Mouse (Mus musculus) cerebellum, postnatal 14 days (tissue): ENCODE measurements around the gene Cpm.
"Not testable (repeated sequence)": the region's sequence is repeated elsewhere in the genome, so short reads cannot be mapped to it uniquely, and the experiment has no call there.

ENCODE experiments used
- DNase-seq, 2 experiments: peaks; one replicate each; pipeline ENCODE4 v3.0.0; 2021; ENCODE audit warnings: mixed read lengths in 2 of 2

Cpm gene

DNA sequence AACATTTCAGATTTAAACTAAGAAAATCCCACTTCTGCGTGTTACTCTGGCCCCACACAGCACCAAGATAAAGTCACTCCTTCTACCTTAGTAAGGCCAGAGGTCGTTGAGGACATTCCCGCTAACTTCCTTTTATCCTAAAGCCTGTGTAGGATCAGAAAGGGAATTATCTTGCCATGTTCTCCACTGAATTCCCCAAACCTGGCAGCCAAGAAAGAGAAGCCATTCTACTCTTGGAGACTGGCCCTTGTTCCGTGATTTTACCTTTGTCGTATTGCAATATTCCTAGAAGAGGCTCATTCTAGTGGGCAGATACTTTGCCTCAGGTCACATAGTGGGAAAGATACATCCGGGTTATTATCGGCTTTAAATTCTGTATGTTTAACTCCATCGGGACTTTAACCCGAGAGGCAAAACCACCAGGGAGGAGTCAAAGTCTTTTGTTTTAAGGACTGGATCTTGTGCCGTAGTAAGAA lies 21.5 kb upstream of the Cpm start:
- DNase-seq: no peak

DNA sequence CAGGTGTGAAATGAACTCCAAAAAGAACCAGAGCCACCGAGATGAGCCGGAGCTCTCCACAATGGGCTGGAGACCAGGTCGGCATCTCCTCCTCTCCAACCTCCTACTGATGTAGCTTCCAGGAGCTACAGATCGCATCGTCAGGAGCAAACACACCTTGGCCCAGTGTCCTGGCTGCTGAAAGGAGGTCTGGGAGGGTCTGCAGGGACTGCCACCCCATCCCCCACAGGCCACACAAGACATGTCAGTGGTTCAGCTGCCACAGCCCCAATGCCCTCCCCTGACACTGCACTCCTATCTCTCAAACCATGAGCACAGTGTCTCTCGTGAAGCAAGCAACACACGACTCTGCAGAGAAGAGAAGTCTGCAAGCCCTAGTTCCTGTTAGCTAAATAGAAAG lies 20.8 kb upstream of the Cpm start:
- no peak for DNase-seq

DNA sequence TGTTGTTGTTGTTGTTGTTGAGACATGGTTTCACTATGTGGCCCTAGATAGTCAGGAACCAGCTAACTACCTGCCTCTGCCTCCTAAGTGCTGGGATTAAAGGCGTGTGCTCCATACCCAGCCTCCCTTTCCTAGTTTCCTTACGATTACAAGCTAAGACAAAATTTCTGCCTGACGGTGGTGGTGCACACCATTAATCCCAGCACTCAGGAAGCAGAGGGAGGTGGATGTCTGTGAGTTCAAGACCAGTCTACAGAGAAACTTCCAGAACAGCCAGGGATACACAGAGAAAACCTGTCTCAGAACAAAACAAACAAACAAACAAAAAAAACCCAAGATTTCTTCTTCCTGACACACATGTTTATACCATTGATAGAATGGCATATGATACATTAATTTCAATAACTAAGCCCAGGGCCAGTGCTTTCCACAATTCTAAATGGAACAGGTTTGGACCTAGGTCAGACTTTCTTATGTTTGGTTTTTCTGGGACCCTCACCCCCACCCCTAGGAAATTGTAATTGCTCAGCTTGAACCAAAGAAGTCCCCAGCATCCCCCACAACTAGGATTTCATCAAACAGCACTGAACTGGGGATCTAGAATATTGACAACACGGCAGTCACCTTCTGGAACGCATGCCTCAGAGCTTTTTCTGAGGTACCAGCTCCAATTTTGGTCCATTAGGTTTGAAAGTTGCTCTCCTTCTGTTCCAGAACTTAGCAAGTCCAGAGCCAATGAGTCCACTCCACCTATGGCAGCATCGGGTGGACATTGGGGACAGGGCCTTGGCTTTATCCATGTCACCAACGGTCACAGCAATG lies 20.1 kb upstream of the Cpm start:
- DNase-seq: no peak

DNA sequence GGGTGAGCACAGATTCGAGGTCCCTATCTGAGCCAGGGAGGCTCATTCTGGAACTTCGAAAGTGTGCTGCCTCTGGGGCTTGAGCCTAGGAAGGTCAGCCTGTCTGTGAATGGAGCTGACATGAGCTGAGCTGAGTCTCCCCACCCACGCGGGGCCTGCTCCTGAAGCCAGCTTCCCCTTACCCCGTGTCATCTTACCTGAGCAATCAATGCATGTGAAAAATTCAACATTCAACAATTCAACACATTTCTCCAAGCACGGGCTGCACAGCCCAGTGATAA lies 19.6 kb upstream of the Cpm start:
- no peak for DNase-seq

DNA sequence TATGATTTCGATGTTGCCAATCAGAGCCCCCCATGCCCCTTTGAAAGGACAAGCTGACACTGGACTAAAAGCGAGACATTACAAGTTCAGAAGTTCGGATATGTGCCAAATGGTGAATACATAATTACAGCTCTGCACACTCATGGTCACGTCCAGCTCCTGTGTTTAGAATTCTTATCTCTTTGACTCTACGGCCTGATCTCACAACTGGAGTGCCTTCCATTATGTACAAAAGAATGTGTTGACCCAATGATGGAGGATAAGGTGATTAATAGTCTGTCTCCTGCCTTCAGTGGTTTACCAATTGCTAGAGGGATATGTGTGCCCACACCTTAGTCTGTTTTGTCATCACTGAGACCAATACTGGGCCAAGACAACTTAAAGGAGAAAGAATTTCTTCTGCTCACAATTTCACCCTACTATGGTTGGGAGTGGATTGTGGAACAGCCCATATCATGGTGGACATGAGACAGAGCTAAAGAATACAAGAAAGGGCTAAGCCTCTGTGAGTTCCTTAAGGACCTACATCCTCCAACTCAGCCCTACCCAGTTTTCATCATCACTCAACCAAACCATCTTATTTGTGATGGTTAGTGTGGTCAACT lies 19.0 kb upstream of the Cpm start:
- no peak for DNase-seq

DNA sequence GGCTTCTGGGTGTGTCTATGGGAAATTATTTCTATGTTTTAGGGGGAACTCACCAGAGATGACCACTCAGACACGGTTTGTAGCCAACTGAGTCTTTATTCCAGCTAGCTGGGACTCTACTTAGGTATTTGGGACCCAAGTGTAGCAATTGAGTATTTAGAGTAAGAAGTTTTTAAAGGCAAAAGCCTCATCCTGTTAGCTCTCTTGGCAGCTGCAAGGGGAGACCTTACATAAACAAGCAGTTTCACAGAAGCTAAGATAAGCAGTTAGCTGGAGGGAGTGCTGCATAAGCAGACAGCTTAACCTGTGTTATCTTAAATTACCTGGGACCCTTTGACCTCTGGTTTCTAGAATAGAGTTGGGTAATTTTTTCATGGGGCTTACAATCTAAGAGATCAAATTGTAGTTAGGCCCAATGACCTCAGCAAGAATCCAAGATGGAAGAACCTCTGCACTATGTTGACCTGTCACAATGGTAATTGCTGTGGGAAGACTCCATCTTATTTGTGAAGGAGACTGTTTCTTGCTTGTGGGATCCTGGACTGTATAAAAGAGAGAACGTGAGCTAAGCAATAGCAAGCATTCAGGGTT lies 18.4 kb upstream of the Cpm start:
- DNase-seq: no peak

DNA sequence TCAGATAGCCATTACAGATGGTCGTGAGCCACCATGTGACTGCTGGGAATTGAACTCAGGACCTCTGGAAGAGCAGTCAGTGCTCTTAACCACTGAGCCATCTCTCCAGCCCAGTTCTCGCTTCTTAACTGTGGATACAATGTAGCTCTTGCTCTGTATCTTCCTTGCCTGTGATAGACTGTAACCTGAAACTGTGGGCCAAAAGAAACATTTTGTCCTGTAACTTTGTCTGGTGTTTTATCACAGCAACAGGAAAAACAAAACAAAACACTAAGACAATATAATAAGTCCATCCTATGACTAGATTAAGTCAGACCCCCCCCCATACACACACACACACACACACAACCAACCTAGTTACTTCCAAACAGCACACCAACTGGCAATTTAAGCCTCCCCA lies 17.8 kb upstream of the Cpm start:
- DNase-seq: no peak

DNA sequence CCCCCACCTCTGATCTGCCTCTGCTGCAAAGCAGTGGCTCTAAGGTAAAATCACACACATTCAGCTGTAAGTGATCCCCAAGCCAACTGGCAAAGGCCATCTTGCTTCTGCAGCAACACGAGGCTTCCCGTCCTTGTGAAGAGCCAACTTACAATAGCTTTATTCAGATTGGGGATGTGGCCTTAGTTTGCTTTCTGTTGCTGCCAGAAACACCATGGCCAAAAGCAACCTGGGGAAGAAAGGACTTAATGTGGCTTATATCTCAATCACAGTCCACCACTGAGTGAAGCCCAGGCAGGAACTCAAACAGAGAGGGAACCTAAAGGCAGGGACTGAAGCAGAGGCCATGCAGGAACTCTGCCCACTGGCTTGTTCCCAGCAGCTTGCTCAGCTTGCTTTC lies 17.3 kb upstream of the Cpm start:
- no peak for DNase-seq

DNA sequence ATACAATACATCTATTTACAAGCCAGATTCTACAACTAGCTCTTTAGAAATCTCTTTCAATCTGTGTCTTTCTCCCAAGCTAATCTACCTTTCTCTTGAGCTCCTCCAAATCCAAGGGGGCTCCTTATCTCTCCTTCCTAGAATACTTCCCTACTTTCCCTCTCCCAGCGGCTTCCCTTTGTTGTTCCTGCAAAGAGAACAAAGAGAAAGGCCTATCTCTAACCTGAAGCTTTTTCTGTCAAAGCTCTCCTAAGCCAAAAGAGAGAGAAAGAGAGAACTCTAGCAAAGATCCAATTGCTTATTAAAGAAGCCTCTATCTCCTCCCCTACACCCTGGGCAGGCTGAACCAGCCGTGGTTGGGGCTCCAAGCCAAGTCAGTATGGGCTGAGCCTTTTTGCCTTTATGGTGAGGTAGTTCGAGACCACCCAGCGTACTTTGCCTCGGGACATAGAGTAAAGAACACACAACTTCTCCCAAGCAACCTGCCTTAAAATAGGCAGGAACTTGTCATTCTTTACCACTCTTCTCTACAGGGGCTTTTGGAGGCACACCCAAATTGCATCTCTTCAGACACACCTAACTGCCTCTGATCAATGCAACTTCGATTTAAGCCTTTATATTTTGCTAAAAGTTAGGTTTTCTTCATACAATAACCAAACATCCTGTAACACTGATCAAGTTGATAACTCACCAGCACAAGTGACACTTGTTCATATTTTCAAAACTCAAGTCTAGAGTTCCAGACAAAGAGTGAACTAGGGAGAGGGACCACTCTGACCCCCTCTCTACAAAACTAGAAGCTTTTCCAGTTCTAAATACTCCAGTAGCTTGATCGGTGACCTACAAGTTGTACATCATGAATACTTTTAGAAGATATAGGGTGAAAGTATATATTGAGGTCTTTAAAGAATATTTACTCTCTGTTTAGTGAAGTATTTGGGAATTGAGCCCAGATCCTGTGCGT lies 16.4 kb upstream of the Cpm start:
- DNase-seq: no peak

DNA sequence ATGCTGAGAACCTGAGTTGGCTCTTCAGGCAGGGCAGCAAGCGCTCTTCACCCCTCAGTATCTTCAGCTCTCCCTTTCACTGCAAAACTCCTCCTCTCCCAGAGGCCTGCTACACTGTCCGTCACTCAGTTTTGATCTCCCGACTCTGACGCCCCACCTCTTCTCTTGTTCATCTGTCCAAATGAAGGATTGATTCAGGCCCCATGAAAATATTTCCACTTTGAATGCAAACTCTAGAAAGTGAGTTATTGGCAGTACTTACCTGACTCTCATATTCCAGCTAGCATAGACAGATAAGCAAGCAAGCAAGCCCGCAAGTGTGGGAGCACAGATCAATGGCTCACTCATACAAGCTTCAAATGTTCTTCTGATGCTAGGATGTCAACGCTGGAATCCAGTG lies 15.3 kb upstream of the Cpm start:
- no peak for DNase-seq

DNA sequence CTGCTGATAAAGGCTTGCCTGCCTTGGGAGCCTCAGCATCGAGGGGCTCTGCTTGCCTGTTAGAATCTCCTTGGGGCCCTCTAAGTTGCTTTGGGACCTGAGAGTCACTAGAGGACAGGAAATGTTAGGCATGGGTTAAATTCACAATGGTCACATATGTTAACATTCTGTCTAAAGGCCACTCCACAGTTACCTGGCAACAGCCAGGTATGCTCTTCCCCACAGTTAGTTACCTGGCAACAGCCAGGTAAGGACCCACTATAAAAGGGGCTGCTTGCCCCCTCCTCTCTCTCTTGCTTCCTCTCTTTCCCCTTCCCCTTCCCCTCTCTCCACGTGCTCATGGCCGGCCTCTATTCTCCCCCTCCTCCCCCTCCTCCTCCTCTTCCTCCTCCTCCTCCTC lies 14.9 kb upstream of the Cpm start:
- DNase-seq: no peak

DNA sequence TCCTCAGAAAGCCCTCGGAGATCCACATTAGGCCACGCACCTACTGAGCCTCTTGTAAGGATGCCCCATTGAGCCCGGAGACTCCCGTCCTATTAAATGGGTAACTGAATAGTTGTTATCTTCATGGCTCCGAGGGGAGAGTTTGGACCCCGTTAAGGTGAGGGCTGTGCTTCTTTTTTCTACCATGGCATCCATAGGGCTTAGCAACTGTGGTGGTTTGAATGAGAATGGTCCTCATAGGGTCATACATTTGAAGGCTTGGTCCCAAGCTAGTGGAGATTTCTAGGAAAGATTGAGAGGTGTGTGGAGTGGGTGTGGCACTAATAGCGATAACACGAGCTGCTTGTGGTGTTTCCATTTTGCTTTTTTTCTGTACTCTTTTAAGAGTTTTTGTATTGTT lies 14.1 kb upstream of the Cpm start:
- DNase-seq: no peak

DNA sequence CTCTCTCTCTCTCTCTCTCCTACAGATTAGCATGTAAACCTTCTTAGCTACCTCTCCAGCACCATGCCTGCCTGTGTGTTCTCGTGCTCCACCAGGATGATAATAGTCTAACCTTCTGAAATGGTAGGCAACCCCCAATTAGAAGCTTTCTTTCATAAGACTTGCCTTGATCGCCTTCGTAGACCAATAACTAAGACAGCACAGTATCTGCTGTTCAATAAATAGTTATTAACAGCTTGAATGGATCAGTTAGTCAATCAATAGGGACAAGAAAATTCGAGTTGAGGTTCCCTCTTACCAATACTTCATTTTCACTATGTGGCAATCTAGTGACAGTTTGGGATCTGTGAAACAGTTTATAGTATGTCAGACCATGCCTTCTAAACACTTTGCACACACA lies 13.6 kb upstream of the Cpm start:
- DNase-seq: no peak

DNA sequence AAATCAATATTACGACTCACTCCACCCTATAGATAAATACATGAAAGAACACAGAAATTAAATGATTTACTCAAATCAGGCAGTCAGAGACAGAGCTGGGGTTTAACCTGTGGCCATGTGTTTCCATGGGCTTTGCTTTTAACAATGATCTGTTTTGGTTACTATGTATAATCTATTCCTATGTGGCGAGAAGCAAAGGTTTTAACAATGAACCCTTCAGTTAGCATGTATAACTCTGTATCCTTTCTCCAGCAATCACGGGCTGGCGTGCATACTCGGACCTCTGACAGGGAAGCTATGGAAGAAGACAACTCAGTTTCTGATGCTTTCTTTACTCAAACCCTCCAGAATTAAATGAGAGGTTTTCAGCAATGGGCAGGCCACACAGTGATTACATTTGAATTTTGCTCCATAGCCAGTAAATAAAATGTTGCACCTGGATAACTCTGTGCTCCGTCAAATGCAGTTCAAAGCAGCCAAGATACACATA lies 13.1 kb upstream of the Cpm start:
- DNase-seq: no peak

DNA sequence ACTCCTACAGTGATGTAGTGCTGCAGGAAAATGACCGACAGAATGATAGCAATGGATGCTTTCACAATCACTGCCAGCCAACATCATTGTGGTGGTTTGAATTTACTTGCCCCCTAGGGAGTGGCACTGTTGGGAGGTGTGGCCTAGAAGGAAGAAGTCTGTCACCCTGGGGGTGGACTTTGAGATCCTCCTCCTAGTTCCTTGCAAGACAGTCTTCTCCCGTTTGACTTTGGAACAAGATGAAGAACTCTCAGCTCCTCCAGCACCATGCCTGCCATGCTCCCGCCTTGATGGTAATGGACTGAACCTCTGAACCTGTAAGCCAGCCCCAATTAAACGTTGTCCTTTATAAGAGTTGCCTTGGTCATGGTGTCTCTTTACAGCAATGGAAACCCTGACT lies 12.5 kb upstream of the Cpm start:
- not testable (repeated sequence) for DNase-seq

DNA sequence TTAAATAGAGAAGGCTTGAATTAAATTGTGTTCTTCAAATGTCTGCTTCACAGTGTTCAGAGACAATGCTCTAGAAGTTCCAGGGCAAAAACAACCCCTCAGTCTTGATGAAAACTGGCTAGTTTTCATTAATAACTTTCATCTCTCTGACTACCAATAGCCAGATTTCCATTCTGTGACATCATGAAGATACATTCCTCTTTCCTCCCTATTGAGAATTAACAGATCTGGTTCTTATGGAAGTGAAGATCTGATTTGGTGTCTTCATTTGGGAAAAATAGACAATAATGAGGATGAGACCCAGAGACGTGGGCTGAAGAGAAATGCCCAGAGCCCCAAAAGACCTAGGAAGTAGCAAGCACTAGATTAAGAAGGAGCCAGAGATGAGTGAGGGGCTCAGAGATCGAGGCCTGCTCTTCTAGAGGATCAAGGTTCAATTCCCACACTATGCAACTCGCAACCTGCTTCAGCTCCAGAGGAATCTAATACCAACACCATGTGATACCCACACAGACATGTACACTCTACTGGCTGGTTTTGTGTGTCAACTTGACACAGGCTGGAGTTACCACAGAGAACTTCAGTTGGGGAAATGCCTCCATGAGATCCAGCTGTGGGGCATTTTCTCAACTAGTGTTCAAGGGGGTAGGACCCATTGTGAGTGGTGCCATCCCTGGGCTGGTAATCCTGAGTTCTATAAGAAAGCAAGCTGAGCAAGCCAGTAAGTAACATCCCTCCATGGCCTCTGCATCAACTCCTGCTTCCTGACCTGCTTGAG lies 11.5 kb upstream of the Cpm start:
- DNase-seq: no peak

DNA sequence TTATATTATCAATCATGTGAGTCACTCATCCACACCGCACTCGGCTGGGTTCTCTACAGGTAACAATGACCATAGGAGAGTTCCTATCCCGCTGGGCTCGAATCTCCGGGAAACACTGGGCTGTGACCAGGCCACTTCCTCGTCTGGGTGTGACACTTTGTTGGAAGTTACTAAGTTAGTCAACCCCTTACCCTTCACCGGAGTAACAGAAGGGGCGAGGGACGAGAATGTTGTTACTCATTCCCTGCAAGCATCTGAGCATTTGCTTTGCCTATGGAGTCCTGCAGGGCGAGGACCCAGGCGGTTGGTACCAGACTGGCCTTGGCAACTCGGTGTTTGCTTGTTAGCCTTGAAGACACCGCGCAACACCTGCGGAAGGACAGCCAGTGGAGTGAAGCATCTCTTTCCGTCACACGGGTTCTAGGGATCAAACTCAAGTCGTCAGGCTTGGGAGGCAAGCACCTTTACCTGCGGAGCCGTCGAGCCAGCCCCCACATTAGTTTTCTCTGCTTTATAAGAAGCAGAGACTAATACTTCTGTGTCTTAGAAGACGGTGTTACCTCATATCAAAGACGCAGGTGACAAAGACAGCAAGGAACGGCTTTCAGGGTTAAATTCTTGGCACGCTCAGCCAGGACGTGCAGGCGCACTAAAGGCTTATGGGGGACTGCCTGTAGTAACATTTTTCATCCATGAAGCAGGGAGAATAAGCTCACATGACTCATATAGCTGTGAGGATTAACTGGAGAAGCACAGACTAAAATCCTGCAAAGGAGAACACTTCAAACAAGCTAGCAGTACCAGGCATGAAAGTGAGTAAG lies 10.0 kb upstream of the Cpm start:
- no peak for DNase-seq

DNA sequence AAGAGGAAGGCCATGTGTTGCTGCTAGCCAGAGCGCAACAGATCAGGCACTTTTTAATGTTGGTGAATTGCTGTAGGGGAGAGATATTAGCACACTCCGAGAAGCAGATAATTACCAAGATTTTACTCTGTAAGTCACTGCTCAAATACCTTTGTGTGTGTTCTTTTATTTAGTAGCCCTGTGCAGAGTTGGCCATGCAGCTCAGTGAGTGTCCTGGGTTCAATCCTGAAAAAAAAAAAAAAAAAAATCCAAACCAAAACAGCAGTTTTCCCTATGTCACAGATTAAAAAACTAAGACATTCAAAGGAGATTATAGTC lies 9.5 kb upstream of the Cpm start:
- DNase-seq: no peak

DNA sequence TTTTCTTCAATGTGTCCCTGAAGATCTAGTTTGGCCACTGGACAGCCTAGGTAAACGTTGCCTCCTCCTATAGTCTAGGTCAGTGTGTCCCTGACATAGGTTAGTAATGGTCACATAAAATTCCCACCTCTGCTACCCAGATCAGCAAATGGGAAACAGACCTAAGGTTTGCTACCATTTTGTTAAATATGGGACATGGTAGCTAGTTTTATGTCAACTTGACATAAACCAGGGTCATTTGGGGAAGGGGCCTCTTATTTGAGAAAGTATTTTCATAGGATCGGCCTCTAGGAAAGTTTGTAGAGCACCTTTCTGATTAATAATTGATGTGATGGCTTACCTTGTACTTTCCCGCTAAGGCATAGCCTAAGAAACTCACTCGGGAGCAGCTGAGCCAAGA lies 8.8 kb upstream of the Cpm start:
- DNase-seq: no peak

DNA sequence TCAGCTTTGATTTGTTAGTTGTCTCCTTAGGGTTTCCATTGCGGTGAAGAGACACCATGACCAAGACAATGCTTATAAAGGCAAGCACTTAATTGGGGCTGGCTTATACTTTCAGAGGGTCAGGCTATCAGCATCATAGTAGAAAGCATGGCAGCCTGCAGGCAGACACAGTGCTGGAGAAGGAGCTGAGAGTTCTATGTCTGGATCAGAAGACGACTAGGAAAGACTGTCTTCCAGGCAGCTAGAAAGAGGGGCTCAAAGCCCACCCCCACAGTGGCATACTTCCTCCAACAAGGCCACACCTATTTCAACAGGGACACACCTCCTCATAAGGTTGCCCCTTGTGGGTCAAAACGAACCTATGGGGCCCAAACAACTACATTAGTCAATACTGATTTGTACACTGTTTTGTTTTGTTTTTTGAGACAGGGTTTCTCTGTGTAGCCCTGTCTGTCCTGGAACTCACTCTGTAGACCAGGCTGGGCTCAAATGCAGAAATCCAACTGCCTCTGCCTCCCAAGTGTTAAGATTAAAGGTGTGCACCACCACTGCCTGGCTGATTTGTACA lies 8.3 kb upstream of the Cpm start:
- no peak for DNase-seq
